Mouse (Mus musculus) limb, embryonic 10.5 days (tissue): ENCODE data around the gene Inpp1. TPM values are rescaled to one million over a fixed set of nuclear protein-coding genes. Genes with fewer than 3 reads are reported as not detected.
"Not testable (repeated sequence)": the region's sequence is repeated elsewhere in the genome, so short reads cannot be mapped to it uniquely, and the experiment has no call there.

Experiments used
- DNase-seq: peaks from one replicate; pipeline ENCODE4 v3.0.0-alpha.2; 2017; ENCODE audit warnings: low spot score
- H3K27ac ChIP-seq: fragments of 300-500 bp; sonication (generic); 2 replicates; pipeline ENCODE4 v1.5.1; 2016; ENCODE audit warnings: mild to moderate bottlenecking
- H3K27me3 ChIP-seq: fragments of 300-500 bp; sonication (generic); 2 replicates; pipeline ENCODE4 v1.6.1; 2016; ENCODE audit warnings: low read depth, mild to moderate bottlenecking; ENCODE audit not compliant: poor library complexity, severe bottlenecking
- H3K36me3 ChIP-seq: fragments of 300-500 bp; sonication (generic); 2 replicates; pipeline ENCODE4 v1.6.1; 2016; ENCODE audit warnings: mild to moderate bottlenecking, moderate library complexity
- H3K4me1 ChIP-seq: fragments of 300-500 bp; sonication (generic); 2 replicates; pipeline ENCODE4 v1.6.1; 2016
- H3K4me3 ChIP-seq: fragments of 300-500 bp; sonication (generic); 2 replicates; pipeline ENCODE4 v1.5.1; 2016; ENCODE audit warnings: mild to moderate bottlenecking, moderate library complexity
- H3K9me3 ChIP-seq: fragments of 300-500 bp; sonication (generic); replicated peaks from 2 replicates; pipeline ENCODE4 v1.6.1; 2016; ENCODE audit warnings: mild to moderate bottlenecking
- whole genome bisulfite sequencing: fragments of 180-500 bp; shearing (Covaris S2); methylation state at CpG from one replicate; pipeline ENCODE4 v1.1.7; 2016; 5-methylcytosine and 5-hydroxymethylcytosine counted together
- polyA plus RNA-seq: library from polyadenylated mRNA; unstranded; fragments of >200 nt; fragmentation: Nextera tagmentation; extraction: Ambion mirVana; gene quantifications from 2 replicates; pipeline ENCODE4 v1.2.1, GENCODE M21; 2016

The Inpp1 gene
- 11.5 and 16.8 TPM in 2 replicates for polyA plus RNA-seq

DNA sequence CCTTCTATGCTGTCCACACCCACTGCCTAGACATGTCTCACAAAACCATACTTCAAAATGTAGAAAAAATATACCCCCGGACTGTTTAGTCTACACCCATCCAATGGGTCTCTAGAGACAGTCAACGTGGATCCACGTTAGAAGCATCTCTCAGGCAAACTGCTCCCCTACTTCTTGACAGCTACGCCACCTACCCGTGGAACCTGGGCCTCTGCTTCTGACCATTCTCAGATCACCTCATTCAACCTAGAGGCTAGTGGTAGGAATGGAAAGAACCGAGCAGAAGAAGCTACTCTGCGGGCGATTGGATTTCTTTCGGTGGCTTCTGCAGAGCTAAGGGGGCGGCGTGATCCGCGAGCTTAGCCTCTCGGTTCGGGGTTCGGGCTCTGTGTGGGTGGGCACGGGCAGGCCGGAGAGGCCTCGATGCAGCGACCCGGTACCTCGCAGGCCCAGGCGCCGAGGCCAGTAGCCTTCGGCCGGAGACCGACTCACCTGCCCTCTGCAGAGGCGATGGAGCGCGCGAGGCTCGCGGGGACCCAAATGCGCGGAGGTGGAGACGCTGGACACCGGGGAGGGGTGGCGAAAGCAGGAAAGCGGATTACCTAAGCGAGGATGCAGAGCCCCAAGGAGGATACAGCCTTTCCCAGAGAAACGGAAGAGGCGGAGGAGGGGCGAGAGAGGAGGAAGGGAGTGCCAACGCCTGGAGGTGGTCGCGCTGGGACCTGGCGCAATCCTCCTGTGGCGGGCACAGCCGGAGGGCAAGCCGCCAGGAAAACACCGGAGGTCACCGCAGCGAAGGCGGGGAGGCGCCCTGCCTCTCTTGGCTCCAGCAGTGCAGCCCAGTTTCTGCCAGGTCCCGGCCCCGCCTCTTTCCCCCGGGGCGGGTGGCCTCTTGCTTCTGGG, at the start of gene Inpp1:
TSS of gene Inpp1 (minus strand) at position 779 of the 903 bp plus-strand sequence.
- Histone ChIP-seq H3K27ac (peak within 1 kb of the TSS; percentile 93), H3K4me1 (peaks cover 19% of the 10 kb centered on the region), H3K9me3 (no peaks in the 10 kb centered on the region), H3K36me3 (no peaks in the 10 kb centered on the region), H3K4me3 (peak within 1 kb of the TSS; percentile 84), H3K27me3 (no peaks in the 10 kb centered on the region)
- peak; percentile 75 for DNase-seq
- WGBS: 2% methylated on average over 59 of the region's 59 CpGs

DNA sequence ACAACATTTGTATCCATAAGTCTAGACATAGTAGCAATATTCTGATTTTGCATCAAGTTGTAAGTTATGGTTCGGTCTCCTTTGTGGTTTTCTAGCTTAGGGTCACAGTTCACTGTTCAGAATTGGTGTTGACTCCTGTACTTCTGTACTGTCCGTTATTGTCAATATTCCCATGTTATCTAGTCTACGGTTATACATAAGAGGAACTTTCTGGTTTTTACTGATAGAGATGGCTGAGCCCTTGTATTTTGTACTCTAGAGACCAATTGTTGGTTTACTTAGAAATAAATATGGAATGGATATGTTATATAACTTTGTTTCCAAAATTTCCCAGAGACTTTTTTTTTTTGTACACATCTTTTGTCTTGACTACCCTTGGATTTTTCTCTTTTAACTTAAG, 48.5 kb upstream of the Inpp1 start:
- H3K27me3 ChIP-seq: no peaks in the 10 kb centered on the region
- no peaks in the 10 kb centered on the region for H3K9me3 ChIP-seq
- H3K4me3 ChIP-seq: no peak overlapping the region
- H3K27ac ChIP-seq: no peak overlapping the region
- H3K36me3 ChIP-seq: peaks cover under 1% of the 10 kb centered on the region; the same call in 1 of the 2 replicates
- H3K4me1 ChIP-seq: no peaks in the 10 kb centered on the region
- 93% methylated on average over 3 of the region's 3 CpGs for WGBS
- no peak for DNase-seq

DNA sequence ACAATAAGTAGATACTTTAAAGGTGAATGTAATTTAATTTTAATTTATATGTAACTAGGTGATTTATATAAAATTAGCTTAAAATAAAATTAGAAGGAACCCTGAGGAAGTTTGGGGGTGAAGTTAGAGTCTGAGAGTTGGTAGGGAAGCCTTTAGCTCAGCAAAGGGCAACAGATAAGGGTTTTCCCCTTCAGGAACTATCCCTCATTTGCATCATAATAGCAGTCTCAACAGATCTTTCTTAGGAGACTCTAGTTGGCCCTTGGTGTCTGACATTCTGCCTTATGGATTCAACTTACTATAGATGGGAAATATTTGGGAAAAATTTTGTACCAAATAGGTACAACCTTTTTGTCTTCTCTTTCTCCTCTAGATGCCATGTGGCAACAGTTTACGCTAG, 46.7 kb upstream of the Inpp1 start:
- Histone ChIP-seq H3K36me3 (peaks cover 4% of the 10 kb centered on the region; the same call in 1 of the 2 replicates), H3K27ac (no peak overlapping the region), H3K9me3 (no peaks in the 10 kb centered on the region), H3K4me1 (no peaks in the 10 kb centered on the region), H3K4me3 (no peak overlapping the region), H3K27me3 (no peaks in the 10 kb centered on the region)
- DNase-seq: no peak
- 91% methylated on average over 1 of the region's 1 CpGs for WGBS

DNA sequence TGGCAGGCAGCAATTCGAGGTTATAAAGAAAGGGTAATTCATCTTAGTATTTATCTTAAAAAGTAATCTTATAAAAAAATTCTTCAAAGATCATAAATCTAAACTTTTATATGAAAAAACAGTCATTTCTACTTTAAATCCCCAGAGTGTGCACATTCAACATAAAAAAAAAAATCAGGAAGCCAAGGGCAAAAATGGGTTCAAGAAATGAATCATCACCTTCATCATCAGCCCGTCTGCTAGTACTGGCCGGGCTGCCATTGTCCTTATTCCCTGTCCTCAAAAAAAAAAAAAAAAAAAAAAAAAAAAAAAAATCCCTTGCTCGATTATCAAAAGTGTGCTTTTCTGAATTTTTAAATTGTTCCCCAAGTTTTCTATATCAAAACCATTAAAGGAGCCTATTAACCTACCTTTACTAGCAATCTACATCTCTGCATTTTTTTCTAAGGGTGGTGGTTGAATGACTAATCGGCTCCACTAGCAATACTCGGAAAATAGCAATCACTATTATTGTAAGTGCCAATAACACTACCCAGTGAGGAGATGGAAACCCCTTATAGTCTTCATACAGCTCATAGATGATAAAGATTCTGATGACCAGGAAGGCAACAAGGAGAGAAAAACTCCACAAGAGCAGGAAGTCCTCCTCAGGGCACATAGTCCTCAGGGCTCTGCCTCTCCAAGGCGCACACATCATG, 38.6 kb upstream of the Inpp1 start:
- 90% methylated on average over 7 of the region's 7 CpGs for WGBS
- no peak for DNase-seq
- Histone ChIP-seq H3K4me3 (no peak overlapping the region), H3K27ac (no peak overlapping the region), H3K4me1 (no peaks in the 10 kb centered on the region), H3K9me3 (no peaks in the 10 kb centered on the region), H3K27me3 (no peaks in the 10 kb centered on the region), H3K36me3 (peaks cover 4% of the 10 kb centered on the region; the same call in 1 of the 2 replicates)

DNA sequence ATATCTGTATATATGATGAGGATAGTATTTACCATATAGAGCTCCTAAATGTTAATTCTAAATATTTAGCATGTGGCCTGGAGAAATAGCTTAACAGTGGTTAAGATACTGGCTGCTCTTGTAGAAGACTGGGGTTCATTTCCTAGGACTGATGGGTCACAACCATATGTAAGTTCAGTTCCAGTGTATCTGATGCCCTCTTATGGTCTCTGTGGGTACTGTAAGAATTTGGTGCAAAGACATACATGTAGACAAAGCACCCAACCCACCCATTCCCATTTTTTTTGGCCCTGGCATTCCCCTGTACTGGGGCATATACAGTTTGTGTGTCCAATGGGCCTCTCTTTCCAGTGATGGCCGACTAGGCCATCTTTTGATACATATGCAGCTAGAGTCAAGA, 36.5 kb upstream of the Inpp1 start:
- not testable (repeated sequence) for H3K27ac ChIP-seq, H3K4me1 ChIP-seq, H3K36me3 ChIP-seq, H3K27me3 ChIP-seq, H3K9me3 ChIP-seq, H3K4me3 ChIP-seq, DNase-seq
- WGBS: 44% methylated on average over 1 of the region's 1 CpGs

DNA sequence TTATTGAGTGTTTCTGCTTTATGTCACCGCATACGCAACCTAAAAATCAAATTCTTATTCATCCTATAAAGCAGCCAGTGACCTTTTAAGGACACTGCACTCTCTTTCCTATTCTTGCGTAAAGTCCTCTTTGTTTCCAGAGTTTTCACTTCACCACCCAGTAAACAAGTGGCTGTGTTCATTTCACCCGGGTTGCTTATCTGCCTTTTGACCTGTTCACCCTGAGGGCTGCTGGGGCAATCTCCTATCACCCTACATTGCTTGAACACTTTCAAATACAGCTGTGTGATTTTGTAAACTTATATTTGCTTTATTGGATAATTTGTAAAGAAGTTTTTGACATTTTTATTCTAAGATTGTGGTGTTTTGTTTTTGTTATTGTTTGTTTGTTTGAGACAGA, 31.9 kb upstream of the Inpp1 start:
- H3K36me3 ChIP-seq: no peaks in the 10 kb centered on the region
- peaks cover 9% of the 10 kb centered on the region for H3K4me1 ChIP-seq
- no peak for DNase-seq
- WGBS: 90% methylated on average over 4 of the region's 4 CpGs
- no peaks in the 10 kb centered on the region for H3K9me3 ChIP-seq
- H3K4me3 ChIP-seq: no peak overlapping the region
- H3K27ac ChIP-seq: no peak overlapping the region
- no peaks in the 10 kb centered on the region for H3K27me3 ChIP-seq

DNA sequence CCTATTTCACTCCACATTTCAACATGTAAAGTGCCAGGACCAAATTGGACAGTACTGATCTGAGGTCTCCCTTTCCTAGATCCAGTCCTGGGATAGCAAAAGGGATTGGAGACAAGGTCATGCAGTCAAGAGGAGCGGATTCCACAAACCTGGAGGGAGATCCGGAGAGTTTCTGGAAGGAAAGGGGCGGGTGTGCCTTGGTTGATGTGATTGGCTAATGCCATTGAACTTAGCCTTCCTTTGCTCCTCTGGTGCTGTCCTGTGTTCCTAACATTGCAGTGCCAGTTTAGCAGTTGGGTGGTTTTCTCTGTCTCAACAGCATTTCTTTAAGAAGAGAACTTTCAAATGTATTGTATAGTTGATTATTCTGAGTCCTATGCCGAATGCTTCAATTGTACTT, 29.1 kb upstream of the Inpp1 start:
- Histone ChIP-seq H3K4me1 (peaks cover 13% of the 10 kb centered on the region), H3K4me3 (no peak overlapping the region), H3K27ac (no peak overlapping the region), H3K27me3 (no peaks in the 10 kb centered on the region), H3K36me3 (no peaks in the 10 kb centered on the region), H3K9me3 (no peaks in the 10 kb centered on the region)
- no peak for DNase-seq
- 93% methylated on average over 4 of the region's 4 CpGs for WGBS

DNA sequence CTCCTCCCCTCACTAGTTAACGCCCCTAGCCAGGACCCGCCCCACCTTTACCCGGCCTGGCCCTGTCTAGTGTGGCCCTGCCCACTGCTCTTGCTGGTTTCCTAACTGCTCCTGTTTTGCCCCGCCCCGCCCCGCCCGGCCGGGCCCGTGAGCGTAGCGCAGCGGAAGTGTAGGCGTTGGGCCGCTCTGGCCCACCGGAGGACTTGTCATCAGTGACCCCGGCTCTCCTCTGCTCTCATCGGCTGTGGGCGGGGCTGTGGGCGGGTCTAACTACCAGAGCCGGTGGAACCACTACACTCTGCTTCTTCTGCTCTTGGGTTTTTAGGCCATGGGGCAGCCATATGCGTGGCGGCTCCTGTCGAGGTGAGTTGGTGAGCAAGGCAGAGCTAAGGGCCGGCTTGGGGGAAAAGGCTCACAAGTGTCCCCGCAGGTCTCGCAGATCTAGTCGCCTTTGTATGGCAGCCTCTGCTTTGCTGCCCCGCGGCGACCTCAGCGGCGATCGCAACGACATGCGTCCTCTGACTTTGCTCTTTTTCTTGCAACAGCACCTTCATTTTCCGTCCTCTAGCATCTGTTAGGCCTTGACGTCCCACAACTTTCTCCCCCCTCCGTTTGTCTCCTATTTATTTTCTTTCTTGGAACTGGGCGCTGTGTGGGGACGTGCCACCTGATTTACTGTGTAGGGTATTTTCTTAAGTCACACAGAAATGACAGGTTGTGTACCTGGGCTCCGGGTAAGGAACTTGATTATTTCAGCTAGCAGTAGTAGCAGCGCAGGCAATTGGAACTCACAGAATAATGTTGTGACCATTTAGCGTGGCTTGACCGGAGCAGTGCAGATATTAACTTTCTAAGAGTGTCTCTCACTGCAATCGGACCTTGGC, 27.5 kb upstream of the Inpp1 start, which contains the start of gene Hibch:
TSS of gene Hibch (plus strand) at position 148 of the 884 bp plus-strand sequence.
- Histone ChIP-seq H3K4me1 (peaks cover 13% of the 10 kb centered on the region), H3K36me3 (no peaks in the 10 kb centered on the region), H3K27ac (peak within 1 kb of the TSS; percentile 87), H3K9me3 (no peaks in the 10 kb centered on the region), H3K27me3 (no peaks in the 10 kb centered on the region), H3K4me3 (peak within 1 kb of the TSS; percentile 65)
- peak; percentile 98 for DNase-seq
- WGBS: 4% methylated on average over 45 of the region's 45 CpGs

DNA sequence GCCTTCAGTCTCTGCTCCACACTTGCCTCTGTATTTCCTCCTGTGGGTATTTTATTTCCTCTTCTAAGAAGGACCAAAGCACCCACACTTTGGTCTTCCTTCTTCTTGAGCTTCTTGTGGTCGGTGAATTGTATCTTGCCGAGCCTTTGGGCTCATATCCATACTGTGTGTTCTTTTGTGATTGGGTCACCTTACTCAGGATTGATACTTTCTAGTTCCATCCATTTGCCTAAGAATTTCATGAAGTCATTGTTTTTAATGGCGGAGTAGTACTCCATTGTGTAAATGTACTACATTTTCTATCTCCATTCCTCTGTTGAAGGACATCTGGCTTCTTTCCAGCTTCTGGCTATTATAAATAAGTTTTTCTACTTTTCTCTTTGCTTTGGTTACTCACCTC, 26.9 kb upstream of the Inpp1 start:
- Histone ChIP-seq H3K27ac (peak overlapping the region; percentile 87; the same call in 1 of the 2 replicates), H3K4me1 (peaks cover 13% of the 10 kb centered on the region), H3K9me3 (no peaks in the 10 kb centered on the region), H3K27me3 (no peaks in the 10 kb centered on the region), H3K4me3 (peak overlapping the region; percentile 65), H3K36me3 (no peaks in the 10 kb centered on the region)
- DNase-seq: no peak
- 18% methylated on average over 3 of the region's 3 CpGs for WGBS

DNA sequence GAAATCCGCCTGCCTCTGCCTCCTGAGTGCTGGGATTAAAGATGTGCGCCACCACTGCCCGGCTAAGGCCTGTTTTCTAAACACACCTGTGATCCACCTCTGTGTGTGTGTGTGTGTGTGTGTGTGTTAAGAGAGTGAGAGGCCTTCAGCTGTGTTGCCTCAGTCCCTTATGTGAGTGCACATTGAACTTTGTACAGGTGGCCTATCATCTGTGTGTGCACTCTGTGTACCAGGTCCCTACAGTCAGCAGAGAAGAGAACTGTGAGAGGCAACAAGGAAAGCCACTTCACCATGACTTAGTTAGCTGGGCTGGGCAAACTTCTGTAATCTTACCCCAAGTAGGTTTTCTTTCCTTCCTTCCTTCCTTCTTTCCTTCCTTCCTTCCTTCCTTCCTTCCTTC, 21.6 kb upstream of the Inpp1 start:
- Histone ChIP-seq H3K36me3 (no peaks in the 10 kb centered on the region), H3K27ac (no peak overlapping the region), H3K27me3 (no peaks in the 10 kb centered on the region), H3K4me1 (peaks cover 2% of the 10 kb centered on the region), H3K4me3 (no peak overlapping the region), H3K9me3 (no peaks in the 10 kb centered on the region)
- 96% methylated on average over 3 of the region's 3 CpGs for WGBS
- DNase-seq: no peak

DNA sequence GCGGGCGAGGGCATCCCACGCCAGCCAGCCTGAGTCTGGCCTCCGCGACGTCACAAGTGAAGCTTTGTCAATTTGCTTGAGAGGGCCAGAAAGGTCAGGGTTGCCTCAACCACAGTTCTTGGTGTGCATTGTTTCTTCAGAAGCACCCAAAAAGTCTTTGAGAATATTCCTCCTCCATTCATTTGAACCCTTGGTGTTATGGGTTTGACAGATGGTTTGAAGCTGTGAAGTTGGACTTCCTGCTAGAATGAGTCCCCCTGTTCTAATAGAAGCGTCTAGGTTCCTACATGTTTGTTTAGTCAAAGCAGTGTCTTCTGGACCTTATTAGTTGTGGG, 292 bp upstream of the Inpp1 start:
- WGBS: 4% methylated on average over 7 of the region's 7 CpGs
- Histone ChIP-seq H3K27me3 (no peaks in the 10 kb centered on the region), H3K4me3 (peak overlapping the region; percentile 84), H3K36me3 (no peaks in the 10 kb centered on the region), H3K4me1 (peaks cover 19% of the 10 kb centered on the region), H3K27ac (peak overlapping the region; percentile 93), H3K9me3 (no peaks in the 10 kb centered on the region)
- DNase-seq: no peak

DNA sequence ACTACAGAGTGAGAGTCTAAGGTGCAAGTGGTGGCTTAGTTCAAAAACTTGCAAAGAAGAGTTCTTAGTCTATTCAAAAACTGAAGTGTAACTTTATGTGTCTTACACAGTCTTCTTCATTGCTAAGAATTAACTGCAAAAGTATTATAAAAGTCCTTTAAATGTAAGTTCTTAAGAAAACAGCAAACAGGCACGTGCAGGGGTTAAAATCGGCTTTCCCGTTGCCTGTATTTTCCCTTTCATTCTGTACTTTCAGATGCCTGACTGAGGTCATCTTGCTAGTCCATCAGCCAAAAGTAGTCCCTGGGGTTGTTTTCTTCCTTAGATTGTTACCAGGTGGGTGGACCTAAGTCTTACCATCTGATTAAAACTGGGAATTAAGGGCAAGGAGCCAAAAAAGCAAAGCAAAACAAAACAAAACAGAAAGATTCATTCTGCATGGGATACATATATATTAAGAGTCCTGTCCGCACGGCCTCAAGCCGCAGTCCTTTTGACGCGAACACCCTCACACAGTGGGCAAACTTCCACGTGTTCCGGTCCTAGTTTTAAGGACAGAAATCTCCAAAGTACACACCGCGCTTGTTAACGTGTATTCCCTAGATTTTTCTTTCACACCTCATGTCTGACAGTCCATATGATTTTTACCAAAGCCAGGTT, 1.1 kb downstream of the Inpp1 start:
- Histone ChIP-seq H3K36me3 (no peaks in the 10 kb centered on the region), H3K9me3 (no peaks in the 10 kb centered on the region), H3K4me1 (peaks cover 19% of the 10 kb centered on the region), H3K27me3 (no peaks in the 10 kb centered on the region), H3K4me3 (peak overlapping the region; percentile 84), H3K27ac (no peak overlapping the region)
- no peak for DNase-seq
- 73% methylated on average over 13 of the region's 13 CpGs for WGBS
